Mouse (Mus musculus): ENCODE results near the gene Tmem33.

DNA sequence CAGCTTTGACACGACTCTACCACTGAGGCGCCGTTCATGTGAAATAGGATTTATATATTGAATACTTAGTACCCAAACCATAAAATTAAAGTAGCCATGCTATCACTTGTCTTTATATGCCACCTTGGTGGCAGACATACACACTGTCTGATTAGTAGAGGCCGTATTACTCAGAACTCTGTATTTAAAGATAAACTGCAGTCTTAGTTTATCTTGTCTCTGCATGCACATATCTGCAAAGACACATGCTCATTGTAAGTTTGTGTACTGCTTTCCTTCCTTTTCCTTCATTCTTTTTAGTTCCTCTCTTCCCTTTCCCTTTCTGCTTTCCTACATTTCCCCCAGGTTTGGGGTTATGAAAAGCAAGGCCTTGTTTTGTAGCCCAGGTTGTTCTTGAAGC lies 20.0 kb downstream of the Tmem33 start:
- no peak for TF ChIP-seq GATA1 (IDR thresholded peaks at IDR 0.05; ENCODE audit: borderline replicate concordance, low read length)
- TF ChIP-seq FLI1 (IDR thresholded peaks at IDR 0.05; ENCODE audit: low read length), result no peak

Data from megakaryocyte, embryonic 14.5 days (primary cell).